Mouse (Mus musculus) embryo, embryonic 9.5 days (tissue): ENCODE results near the gene Dpagt1.
"Not testable (repeated sequence)": the region's sequence is repeated elsewhere in the genome, so short reads cannot be mapped to it uniquely, and the experiment has no call there.

Experiments
- DNase-seq: peaks from one replicate; pipeline ENCODE4 v3.0.0-alpha.2; 2017; ENCODE audit errors: extremely low spot score

Gene Dpagt1

GRCm38 (mm10) chr9:44337436-44338169, 11.8 kb downstream of the Dpagt1 start:
- DNase-seq: peak; percentile 36

GRCm38 (mm10) chr9:44338574-44338973, 12.8 kb downstream of the Dpagt1 start:
- no peak for DNase-seq

- no peak for DNase-seq
Measured at GRCm38 (mm10) chr9:44341487-44341886, 15.7 kb downstream of the Dpagt1 start.

GRCm38 (mm10) chr9:44342173-44342572, 16.4 kb downstream of the Dpagt1 start:
- no peak for DNase-seq

GRCm38 (mm10) chr9:44342605-44343004, 16.8 kb downstream of the Dpagt1 start:
- no peak for DNase-seq

GRCm38 (mm10) chr9:44343290-44343689, 17.5 kb downstream of the Dpagt1 start:
- DNase-seq: no peak

GRCm38 (mm10) chr9:44343781-44344421, 18.1 kb downstream of the Dpagt1 start, which contains the start of gene Hmbs:
TSS of gene Hmbs (minus strand) at chr9:44344228.
- DNase-seq: peak; percentile 95

GRCm38 (mm10) chr9:44345570-44346433, 20.0 kb downstream of the Dpagt1 start:
- no peak for DNase-seq

- no peak for DNase-seq
Measured at GRCm38 (mm10) chr9:44347166-44347565, 21.3 kb downstream of the Dpagt1 start.

GRCm38 (mm10) chr9:44347621-44348020, 21.8 kb downstream of the Dpagt1 start:
- DNase-seq: no peak

- no peak for DNase-seq
Measured at GRCm38 (mm10) chr9:44348546-44348945, 22.7 kb downstream of the Dpagt1 start.

GRCm38 (mm10) chr9:44351396-44351795, 25.6 kb downstream of the Dpagt1 start:
- DNase-seq: no peak

GRCm38 (mm10) chr9:44352337-44352736, 26.5 kb downstream of the Dpagt1 start:
- DNase-seq: no peak

GRCm38 (mm10) chr9:44353142-44353541, 27.3 kb downstream of the Dpagt1 start:
- no peak for DNase-seq

GRCm38 (mm10) chr9:44357207-44357606, 31.4 kb downstream of the Dpagt1 start:
- peak; percentile 19 for DNase-seq

- DNase-seq: peak; percentile 95
Measured at GRCm38 (mm10) chr9:44361190-44361917, 35.5 kb downstream of the Dpagt1 start, which contains the start of gene Vps11. TSS of gene Vps11 (minus strand) at chr9:44361670.

GRCm38 (mm10) chr9:44361931-44362330, 36.1 kb downstream of the Dpagt1 start:
- DNase-seq: not testable (repeated sequence)

GRCm38 (mm10) chr9:44364480-44364879, 38.7 kb downstream of the Dpagt1 start:
- no peak for DNase-seq

- no peak for DNase-seq
Measured at GRCm38 (mm10) chr9:44373386-44373785, 47.6 kb downstream of the Dpagt1 start.

GRCm38 (mm10) chr9:44376141-44376540, 50.3 kb downstream of the Dpagt1 start:
- no peak for DNase-seq

GRCm38 (mm10) chr9:44377335-44377734, 51.5 kb downstream of the Dpagt1 start:
- DNase-seq: not testable (repeated sequence)
